Mouse (Mus musculus) cerebral cortex, adult 2 months (tissue): Measurements from ENCODE around the gene Slc9a4.

ENCODE experiments used
- WGBS: fragments of 180-500 bp; shearing (Covaris S2); methylation state at CpG from one replicate; pipeline ENCODE4 v1.1.7; 2018; 5-methylcytosine and 5-hydroxymethylcytosine counted together

Slc9a4 gene

GRCm38 (mm10) chr1:40650803-40651497 is 71.1 kb downstream of the Slc9a4 start:
- 42% methylated on average over 6 of the region's 6 CpGs for WGBS

DNA sequence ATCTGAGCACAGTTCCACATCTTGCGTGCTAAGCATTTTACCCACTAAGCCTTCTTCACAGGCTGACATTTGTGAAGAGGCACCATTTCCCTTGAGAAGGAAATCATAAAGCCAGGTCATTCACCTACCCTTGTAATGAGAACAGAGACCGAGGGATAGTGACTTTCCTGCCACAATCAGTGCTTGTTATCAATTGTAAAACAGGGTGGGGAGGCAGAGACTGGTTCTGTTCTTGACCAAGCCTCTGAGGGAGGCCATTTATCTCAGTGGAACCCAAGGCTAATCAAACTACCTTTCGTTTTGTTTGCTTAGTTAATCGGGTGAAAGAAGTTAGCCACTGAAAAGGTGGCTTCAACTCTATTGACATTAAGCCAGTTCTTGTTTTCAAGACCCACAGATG is 77.2 kb downstream of the Slc9a4 start:
- WGBS: 78% methylated on average over 4 of the region's 4 CpGs

- WGBS: 47% methylated on average over 8 of the region's 8 CpGs
Measured at GRCm38 (mm10) chr1:40657978-40658496, 78.2 kb downstream of the Slc9a4 start.

- 72% methylated on average over 12 of the region's 12 CpGs for WGBS
Measured at GRCm38 (mm10) chr1:40659017-40659416, 79.1 kb downstream of the Slc9a4 start.

GRCm38 (mm10) chr1:40659496-40659895 is 79.6 kb downstream of the Slc9a4 start:
- 63% methylated on average over 9 of the region's 9 CpGs for WGBS

- 75% methylated on average over 6 of the region's 6 CpGs for WGBS
Measured at GRCm38 (mm10) chr1:40660838-40661237, 81.0 kb downstream of the Slc9a4 start.

DNA sequence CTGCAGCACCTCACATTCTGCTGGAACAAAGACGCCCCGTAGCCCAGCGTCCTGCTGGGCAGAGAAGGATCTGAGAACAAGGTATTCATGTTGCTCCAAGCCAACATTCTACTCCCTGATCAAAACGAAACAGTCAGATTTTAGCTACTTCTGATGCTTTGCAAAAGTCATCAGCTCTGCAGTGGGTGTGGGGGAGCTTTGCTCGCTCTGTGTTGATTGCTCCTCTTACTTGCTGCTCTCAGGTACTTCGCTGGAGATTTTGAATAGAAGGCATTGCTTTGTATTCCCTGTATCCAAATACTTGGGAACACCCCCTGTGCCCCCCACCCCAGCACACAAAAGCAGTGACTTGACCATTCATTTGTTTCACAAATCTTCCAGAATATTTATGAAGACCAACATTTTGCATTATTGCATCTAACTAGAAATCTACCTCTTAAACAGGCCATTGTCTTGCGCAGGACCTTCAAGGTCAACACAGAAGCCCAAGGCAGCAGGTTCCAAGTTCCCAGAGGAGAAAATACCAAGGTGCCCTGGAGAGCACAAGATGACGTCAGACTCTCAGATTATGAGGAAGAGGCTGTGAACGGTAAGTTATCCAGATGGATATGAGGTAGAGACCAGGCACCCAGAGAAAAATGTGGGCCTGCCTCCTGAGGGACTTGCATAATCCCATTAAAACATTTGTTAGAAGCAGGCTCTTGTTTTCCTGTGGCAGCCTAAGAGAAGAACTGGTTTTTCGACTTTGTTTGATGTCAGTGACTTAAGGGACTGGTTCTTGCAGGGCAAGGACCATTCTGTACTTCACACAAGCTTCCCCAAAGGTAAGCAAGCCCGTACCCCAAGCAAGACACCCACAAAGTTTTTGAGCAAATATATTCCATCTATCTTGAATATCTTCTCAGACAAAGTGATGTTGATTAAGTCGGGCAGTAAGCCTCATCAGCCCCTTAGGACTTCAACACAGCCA is 85.8 kb downstream of the Slc9a4 start:
- 63% methylated on average over 12 of the region's 12 CpGs for WGBS

DNA sequence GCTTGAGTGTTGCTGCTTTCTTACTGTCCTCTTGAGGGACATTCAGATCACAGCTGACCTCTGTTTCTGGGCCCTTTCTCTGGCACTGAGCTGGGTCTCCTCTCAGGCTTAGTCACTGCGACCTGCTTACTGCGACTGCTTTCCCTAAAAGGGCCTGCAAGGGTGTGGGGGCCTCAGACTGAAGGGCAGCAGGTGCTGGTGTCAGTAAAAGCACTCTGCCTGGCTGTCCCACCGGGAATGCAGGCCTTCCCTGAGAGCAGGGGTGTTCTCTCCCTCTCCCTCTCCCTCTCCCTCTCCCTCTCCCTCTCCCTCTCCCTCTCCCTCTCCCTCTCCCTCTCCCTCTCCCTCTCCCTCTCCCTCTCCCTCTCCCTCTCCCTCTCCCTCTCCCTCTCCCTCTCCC is 87.6 kb downstream of the Slc9a4 start:
- 41% methylated on average over 3 of the region's 3 CpGs for WGBS

DNA sequence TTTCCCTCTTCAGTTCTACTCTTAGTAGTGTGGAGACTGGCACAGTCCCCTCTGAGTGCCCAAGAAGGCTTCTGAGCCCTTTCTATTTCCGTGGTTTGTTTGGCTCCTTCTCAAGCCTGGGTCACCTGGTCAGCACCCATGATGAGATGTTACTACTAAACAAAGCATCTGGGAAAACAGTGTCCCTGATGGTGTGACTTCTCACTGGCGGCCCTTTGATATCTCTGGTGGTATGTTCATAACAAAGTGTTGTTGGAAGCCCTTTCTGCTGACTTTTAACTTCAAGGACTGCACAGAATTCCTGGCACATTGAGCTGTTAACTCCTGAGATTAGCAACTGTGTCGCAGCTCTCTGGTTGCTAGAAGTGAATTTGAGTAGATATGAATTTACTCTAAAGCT is 90.1 kb downstream of the Slc9a4 start:
- WGBS: 81% methylated on average over 3 of the region's 3 CpGs

GRCm38 (mm10) chr1:40671490-40671889 is 91.6 kb downstream of the Slc9a4 start:
- WGBS: 94% methylated on average over 4 of the region's 4 CpGs

DNA sequence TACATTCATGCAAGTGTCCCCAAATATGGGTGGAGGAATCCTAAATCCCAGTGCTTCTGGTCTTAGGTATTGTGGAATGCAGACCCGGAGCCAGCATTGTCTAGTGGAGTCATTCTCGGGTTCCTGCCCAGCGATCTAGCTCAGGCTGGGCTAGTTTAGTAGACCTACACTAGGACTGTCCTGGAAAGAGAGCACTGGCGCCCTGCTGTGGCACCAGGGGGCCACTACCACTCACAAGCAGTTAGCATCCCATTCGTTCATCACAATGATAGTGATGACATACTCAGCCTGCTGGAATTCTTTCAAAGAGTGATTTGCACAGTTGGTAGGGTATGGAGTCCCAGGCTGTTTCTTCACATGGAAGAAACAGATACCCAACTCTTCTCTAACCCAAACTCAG is 97.4 kb downstream of the Slc9a4 start:
- 63% methylated on average over 5 of the region's 5 CpGs for WGBS
